Mouse (Mus musculus): ENCODE measurements at regions not wholly inside any gene's neighbourhood (a gene's known extent, or its start where the extent isn't known, plus 50 kb on each side); places are given as distances from the start of the nearest gene placed in this dataset.

DNA sequence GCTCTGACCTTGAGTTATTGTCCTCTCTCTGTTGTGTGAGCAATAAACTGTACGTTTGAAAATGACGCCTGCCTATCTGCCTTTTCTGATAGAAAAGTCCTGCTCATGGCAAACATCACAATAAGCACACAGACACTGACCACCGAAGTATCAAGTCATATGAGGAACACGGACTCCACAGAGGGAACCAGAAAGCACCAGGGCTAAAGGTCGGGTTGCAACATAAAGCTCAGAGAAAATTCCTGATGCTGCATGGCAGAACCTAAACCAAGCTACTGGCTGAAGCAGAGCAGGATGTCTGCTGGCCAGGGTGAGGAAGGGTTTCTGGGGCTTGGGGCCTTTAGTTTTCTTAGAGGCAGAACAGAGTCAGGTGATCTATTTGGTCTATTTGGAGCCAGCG, 94.5 kb upstream of the Elovl6 start:
- no peak for ATAC-seq (replicated peaks in 1 of 2; ENCODE audit: insufficient read depth in 1 of 2, low FRiP score in 2 of 2, low TSS enrichment in 1 of 2, low read depth in 1 of 2, poor library complexity in 2 of 2, severe bottlenecking in 2 of 2)

DNA sequence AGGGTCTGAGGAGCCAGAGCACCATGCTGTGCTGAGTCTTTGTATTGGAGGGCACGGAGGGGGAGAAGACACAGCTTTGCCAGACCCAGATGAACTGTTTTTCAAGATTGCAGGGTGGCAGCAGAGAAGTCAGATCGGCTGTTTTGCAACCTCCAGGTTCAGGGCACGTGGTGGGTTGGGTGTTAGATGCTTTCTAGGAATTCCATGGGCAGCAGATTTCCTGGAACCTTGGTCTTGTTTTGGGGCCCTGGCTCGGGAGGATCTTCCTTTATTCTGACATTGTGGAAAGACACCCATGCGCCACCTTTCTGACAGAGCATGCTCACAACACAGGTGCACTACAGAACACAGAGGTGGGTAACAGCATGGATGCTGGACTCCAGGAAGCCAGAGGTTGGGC, 89.4 kb upstream of the Elovl6 start:
- ATAC-seq (replicated peaks in 1 of 2; ENCODE audit: insufficient read depth in 1 of 2, low FRiP score in 2 of 2, low TSS enrichment in 1 of 2, low read depth in 1 of 2, poor library complexity in 2 of 2, severe bottlenecking in 2 of 2), result no peak

DNA sequence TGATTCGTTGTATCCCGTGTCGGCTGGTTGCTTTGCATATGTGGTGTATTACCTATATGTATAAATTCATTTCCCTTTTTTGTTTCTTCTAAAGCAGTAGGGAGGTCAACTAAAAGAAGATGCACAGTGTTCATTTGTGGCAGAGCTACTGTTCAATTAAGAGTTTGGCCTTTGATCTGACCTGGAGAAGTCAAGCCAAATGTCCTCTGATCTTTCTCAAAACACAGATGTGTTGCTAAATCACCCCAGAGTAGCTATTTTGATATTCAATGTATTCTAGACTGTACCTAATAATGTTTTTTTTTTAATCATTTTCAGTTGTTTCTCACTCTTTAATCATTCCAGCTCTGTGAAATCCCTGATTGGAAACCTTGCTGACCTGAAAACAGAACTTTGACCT, 87.9 kb upstream of the Elovl6 start:
- no peak for ATAC-seq (replicated peaks in 1 of 2; ENCODE audit: insufficient read depth in 1 of 2, low FRiP score in 2 of 2, low TSS enrichment in 1 of 2, low read depth in 1 of 2, poor library complexity in 2 of 2, severe bottlenecking in 2 of 2)

DNA sequence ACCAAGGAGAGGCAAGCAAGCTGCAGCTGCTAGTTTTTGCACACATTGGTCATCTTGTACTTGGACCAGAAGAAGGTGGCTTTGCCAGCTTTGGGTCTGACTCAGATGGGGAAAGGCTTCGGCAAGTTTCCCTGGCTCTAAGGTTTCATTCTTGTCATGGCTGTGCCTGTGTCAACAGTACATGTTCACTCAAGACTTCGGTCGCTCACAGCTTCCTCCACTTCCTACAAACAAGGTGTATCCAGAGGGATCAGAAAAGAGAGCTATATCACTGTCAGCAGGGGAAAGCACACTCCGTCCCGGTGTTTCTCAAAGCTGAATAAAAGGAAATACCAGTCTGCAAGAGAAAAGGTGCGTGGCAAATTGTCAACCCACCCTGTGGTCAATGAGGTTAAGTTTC, 86.2 kb upstream of the Elovl6 start:
- ATAC-seq (replicated peaks in 1 of 2; ENCODE audit: insufficient read depth in 1 of 2, low FRiP score in 2 of 2, low TSS enrichment in 1 of 2, low read depth in 1 of 2, poor library complexity in 2 of 2, severe bottlenecking in 2 of 2), result no peak

DNA sequence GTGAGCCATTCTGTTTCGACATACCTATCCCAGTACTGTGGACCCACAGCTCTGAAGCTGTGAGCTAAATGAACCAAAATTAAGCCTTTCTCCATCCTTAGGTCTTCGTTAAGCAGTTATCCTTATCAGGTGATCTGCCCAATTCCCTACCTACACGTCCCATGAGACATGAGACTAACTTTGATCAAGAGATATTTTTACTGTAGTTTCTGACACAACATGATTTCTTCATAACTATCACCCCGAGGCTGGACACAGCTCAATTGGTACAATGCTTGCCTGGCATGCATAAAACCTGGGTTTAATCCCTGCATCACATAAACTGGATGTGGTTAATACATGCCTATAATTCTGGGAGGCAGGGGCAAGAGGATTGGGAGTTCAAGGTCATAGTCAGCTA, 82.2 kb upstream of the Elovl6 start:
- ATAC-seq (replicated peaks in 1 of 2; ENCODE audit: insufficient read depth in 1 of 2, low FRiP score in 2 of 2, low TSS enrichment in 1 of 2, low read depth in 1 of 2, poor library complexity in 2 of 2, severe bottlenecking in 2 of 2), result no peak

DNA sequence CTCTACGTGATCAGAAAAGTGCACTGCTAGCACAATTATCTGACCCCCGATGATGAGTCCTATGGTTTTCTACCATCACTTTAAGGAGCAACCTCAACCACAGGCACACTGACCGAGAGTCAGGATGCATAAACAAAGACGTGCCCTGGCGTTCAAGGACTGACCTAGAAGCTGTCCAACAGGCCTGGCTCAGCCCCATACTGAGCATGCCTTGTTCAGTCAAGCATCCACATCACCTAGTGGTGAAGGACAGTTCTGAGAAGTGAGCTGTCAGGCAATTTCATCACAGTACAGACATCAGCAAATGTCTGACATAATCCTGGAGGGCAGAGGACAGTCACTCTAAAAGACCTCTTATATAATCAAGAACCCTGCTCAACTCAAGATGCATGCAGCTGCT, 81.5 kb upstream of the Elovl6 start:
- no peak for ATAC-seq (replicated peaks in 1 of 2; ENCODE audit: insufficient read depth in 1 of 2, low FRiP score in 2 of 2, low TSS enrichment in 1 of 2, low read depth in 1 of 2, poor library complexity in 2 of 2, severe bottlenecking in 2 of 2)

DNA sequence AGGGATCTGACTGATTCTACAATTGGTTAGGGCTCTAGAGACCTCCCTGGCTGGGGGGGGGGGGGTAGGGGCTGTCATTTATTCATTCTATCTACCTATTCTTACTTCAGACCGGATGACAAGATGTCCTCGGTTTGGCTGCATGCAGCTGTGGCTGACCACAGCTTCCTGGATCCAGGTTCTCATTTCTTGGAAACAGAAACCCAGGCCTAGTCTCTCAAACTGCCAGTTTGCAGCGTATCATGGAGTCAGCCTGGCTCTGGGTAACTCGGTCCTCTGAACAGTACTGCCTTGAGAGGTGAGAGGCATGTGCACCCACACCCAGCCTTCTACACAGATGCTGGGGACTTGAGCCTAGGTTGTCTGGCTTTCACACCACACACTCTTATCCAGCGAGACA, 62.1 kb upstream of the Elovl6 start:
- peak; percentile 92 to 93 for ATAC-seq (replicated peaks in 1 of 2; ENCODE audit: insufficient read depth in 1 of 2, low FRiP score in 2 of 2, low TSS enrichment in 1 of 2, low read depth in 1 of 2, poor library complexity in 2 of 2, severe bottlenecking in 2 of 2)

DNA sequence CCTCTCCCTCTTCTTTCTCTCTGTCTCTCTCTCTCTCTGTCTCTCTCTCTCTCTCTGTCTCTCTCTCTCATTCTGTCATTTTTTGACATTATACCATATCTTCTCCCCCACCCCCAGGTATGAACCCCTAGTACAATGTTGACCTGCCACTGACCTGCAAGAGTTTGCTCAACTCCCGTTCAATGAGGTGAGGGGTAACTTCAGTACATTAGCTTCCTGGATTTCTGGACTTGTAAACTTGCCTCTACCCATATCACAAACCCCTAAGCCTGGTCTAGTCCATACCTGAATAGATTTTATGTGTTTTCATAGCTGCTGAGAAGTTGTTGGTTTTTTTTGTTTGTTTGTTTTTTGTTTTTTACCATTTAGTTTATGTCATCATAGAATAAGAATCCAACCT, 60.8 kb upstream of the Elovl6 start:
- no peak for ATAC-seq (replicated peaks in 1 of 2; ENCODE audit: insufficient read depth in 1 of 2, low FRiP score in 2 of 2, low TSS enrichment in 1 of 2, low read depth in 1 of 2, poor library complexity in 2 of 2, severe bottlenecking in 2 of 2)

DNA sequence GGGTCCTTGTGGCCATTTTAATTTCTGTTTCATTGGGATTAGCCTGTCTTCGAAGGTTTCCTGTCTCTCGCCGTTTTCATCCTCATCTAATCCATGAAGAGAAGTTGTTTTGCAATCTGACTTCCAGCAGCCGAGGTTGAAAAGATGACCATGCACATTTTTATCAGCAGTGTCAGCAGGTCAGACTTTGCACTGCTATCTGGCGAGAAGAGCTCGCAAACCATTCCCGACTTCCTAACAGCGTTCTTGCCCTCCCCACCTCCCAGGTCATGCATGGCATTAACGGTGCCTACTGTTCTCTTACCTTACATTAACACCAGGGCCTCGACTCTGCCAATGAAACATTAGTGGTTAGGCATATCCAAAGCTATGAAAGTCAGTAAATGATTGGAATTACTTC, 60.1 kb upstream of the Elovl6 start:
- ATAC-seq (replicated peaks in 1 of 2; ENCODE audit: insufficient read depth in 1 of 2, low FRiP score in 2 of 2, low TSS enrichment in 1 of 2, low read depth in 1 of 2, poor library complexity in 2 of 2, severe bottlenecking in 2 of 2), result peak; percentile 15 to 22; a peak in 2 of 4 replicates

DNA sequence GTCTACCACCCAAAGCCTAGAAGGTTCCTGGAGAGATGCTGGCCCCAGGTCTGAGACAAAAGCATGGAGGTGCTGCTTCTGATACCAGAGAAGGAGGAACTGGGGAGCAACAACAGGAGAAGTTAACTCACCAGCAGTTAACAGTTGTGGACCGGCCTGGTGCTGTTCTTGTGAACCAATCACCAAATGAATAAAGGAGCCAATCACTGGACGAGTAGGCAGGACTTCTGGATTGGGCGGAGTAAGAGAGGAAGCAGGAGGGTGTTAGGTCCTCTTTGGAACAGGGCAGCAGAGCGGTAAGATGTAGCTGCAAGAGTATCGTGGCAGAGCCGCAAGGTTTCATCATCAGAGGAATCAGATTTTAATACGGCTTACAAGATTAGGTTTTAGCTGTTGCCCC, 57.7 kb upstream of the Elovl6 start:
- no peak for ATAC-seq (replicated peaks in 1 of 2; ENCODE audit: insufficient read depth in 1 of 2, low FRiP score in 2 of 2, low TSS enrichment in 1 of 2, low read depth in 1 of 2, poor library complexity in 2 of 2, severe bottlenecking in 2 of 2)

DNA sequence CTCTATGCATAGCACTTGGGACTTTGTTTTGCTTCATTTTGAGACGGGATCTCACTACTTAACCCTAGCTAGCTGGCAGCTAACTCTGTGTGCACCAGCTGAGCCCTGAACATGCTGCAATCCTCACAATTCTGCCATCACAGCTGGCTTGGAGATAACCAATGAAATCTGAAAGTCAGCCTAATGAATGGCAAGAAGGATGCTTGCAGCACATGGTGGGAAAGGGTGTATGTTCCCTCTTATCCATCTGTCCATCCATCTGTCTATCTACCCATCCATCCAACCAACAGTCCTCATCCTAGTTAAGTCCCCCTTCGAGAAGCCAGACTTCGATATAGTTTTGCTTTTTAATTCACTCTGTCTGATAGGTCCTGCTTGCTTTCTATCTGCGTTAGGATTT, 55.9 kb upstream of the Elovl6 start:
- no peak for ATAC-seq (replicated peaks in 1 of 2; ENCODE audit: insufficient read depth in 1 of 2, low FRiP score in 2 of 2, low TSS enrichment in 1 of 2, low read depth in 1 of 2, poor library complexity in 2 of 2, severe bottlenecking in 2 of 2)

DNA sequence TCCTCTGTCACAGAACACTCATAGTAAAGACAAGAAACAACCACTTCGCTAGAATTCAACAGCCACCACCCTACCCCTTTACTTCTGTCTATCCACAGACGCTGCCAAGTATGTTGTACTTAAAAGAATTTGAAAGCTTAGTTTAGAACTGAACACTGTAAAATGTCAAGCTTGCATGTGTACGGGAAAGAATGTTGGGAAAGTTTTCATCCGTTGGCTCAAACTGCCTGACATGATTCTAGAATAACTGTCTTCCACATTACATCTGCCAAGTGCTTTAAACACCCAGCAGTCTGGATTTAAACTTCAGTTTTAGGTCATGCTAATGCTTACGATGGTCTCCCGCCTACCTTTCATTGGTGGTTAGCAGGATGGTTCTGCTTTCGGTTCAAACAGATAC, 54.1 kb upstream of the Elovl6 start:
- ATAC-seq (replicated peaks in 1 of 2; ENCODE audit: insufficient read depth in 1 of 2, low FRiP score in 2 of 2, low TSS enrichment in 1 of 2, low read depth in 1 of 2, poor library complexity in 2 of 2, severe bottlenecking in 2 of 2), result no peak

DNA sequence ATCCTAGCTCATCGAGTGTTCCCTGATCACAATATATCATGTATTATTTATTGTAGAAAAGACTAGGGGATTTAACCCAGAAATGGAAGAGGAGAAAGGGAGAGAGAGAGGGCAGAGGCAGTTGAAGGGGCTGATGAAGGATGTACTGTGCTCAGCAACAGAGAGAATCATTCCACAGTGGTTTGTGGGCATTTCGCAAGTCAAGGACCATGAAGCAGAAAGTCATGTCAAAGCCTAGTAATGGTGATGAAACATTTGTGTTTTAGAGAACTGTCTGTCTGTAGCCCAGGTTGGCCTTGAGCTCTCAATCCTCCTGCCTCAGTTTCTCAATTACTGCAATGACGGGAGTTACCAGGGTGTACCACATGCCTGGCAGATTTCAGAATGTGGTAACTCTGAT, 50.9 kb upstream of the Elovl6 start:
- ATAC-seq (replicated peaks in 1 of 2; ENCODE audit: insufficient read depth in 1 of 2, low FRiP score in 2 of 2, low TSS enrichment in 1 of 2, low read depth in 1 of 2, poor library complexity in 2 of 2, severe bottlenecking in 2 of 2), result no peak
